Mouse (Mus musculus): Measurements from ENCODE around the gene Eid3. TPM values are rescaled to one million over a fixed set of nuclear protein-coding genes. Genes with fewer than 3 reads are reported as not detected.

The Eid3 gene
- total and polyA plus RNA-seq, 3 experiments = 1.4 to 3.5 (median 1.5) TPM

- H3K9ac ChIP-seq (ENCODE audit: insufficient read depth, low read depth) = no peak overlapping the region
- dilution Hi-C loops (cut with MboI; ENCODE audit: extremely low pct_ligation_motif_present, extremely low pct_unique_long_range_greater_than_20kb, low sequenced_read_pairs) (no loop called here), in situ Hi-C loops (cut with MboI; ENCODE audit: low pct_ligation_motif_present, low pct_unique_long_range_greater_than_20kb, low sequenced_read_pairs) (no loop called here)
- TF ChIP-seq MYC (IDR thresholded peaks at IDR 0.05; ENCODE audit: low read depth, low read length) = no peak
- TF ChIP-seq ZC3H11A (IDR thresholded peaks at IDR 0.05; ENCODE audit: low read depth, low read length) = no peak
- TF ChIP-seq NRF1 (IDR thresholded peaks at IDR 0.05; ENCODE audit: low read depth, low read length) = no peak
- TF ChIP-seq TBP (conservative IDR thresholded peaks at IDR 0.05; ENCODE audit: low read depth, low read length) = no peak
- no peak for TF ChIP-seq POLR2AphosphoS2 (IDR thresholded peaks at IDR 0.05; ENCODE audit: low read depth, low read length)
- TF ChIP-seq IRF4 (IDR thresholded peaks at IDR 0.05; ENCODE audit: low read depth, low read length) = no peak
- H3K4me2 ChIP-seq (ENCODE audit: insufficient read depth, low read depth, poor library complexity, severe bottlenecking) = no peak overlapping the region
- no peaks in the 10 kb centered on the region for H3K79me2 ChIP-seq (replicated peaks; ENCODE audit: control insufficient read depth, extremely low read depth, insufficient read depth, poor library complexity, severe bottlenecking)
- no peaks in the 10 kb centered on the region for H3K27me3 ChIP-seq (replicated peaks)
- H3K4me3 ChIP-seq (replicated peaks in 1 of 3; ENCODE audit: low read depth in 2 of 3, low read length in 2 of 3, poor library complexity in 1 of 3) = no peak overlapping the region
- peaks cover 4% of the 10 kb centered on the region for H3K9me3 ChIP-seq (replicated peaks; ENCODE audit: low read length)
- no peaks in the 10 kb centered on the region for H3K4me1 ChIP-seq (ENCODE audit: control insufficient read depth in 1 of 2, insufficient read depth in 2 of 2)
- H3K36me3 ChIP-seq (replicated peaks in 1 of 2; ENCODE audit: control insufficient read depth in 1 of 2, insufficient read depth in 1 of 2, low read length in 1 of 2) = peaks cover 79 to 96% of the 10 kb centered on the region in 2 experiments
- no peak for DNase-seq (ENCODE audit: extremely low read depth)
- H3K27ac ChIP-seq (ENCODE audit: insufficient read depth, low read depth) = no peak overlapping the region
These were observed 25.0 kb downstream of the Eid3 start for GRCm38 (mm10) chr10:82891427-82891826.

- in situ Hi-C loops (cut with MboI; ENCODE audit: low pct_ligation_motif_present, low pct_unique_long_range_greater_than_20kb, low sequenced_read_pairs) (no loop called here), dilution Hi-C loops (cut with MboI; ENCODE audit: extremely low pct_ligation_motif_present, extremely low pct_unique_long_range_greater_than_20kb, low sequenced_read_pairs) (no loop called here)
- H3K4me1 ChIP-seq (ENCODE audit: control insufficient read depth in 1 of 2, insufficient read depth in 2 of 2) = no peaks in the 10 kb centered on the region
- peaks cover 75 to 96% of the 10 kb centered on the region in 2 experiments for H3K36me3 ChIP-seq (replicated peaks in 1 of 2; ENCODE audit: control insufficient read depth in 1 of 2, insufficient read depth in 1 of 2, low read length in 1 of 2)
- H3K4me3 ChIP-seq (replicated peaks in 1 of 3; ENCODE audit: low read depth in 2 of 3, low read length in 2 of 3, poor library complexity in 1 of 3) = no peak overlapping the region
- no peak overlapping the region for H3K9ac ChIP-seq (ENCODE audit: insufficient read depth, low read depth)
- H3K27me3 ChIP-seq (replicated peaks) = no peaks in the 10 kb centered on the region
- H3K27ac ChIP-seq (ENCODE audit: insufficient read depth, low read depth) = no peak overlapping the region
- H3K9me3 ChIP-seq (replicated peaks; ENCODE audit: low read length) = peaks cover 4% of the 10 kb centered on the region
- no peaks in the 10 kb centered on the region for H3K79me2 ChIP-seq (replicated peaks; ENCODE audit: control insufficient read depth, extremely low read depth, insufficient read depth, poor library complexity, severe bottlenecking)
- no peak for TF ChIP-seq ETS1 (conservative IDR thresholded peaks at IDR 0.05; ENCODE audit: low read depth, low read length)
- no peak for TF ChIP-seq IRF4 (IDR thresholded peaks at IDR 0.05; ENCODE audit: low read depth, low read length)
- peak; percentile 70 for TF ChIP-seq ZKSCAN1 (IDR thresholded peaks at IDR 0.05; ENCODE audit: borderline replicate concordance, low read depth, low read length)
- DNase-seq (ENCODE audit: extremely low read depth) = no peak
- no peak overlapping the region for H3K4me2 ChIP-seq (ENCODE audit: insufficient read depth, low read depth, poor library complexity, severe bottlenecking)
These were observed 26.1 kb downstream of the Eid3 start for GRCm38 (mm10) chr10:82892442-82893055.

- H3K4me2 ChIP-seq (ENCODE audit: insufficient read depth, low read depth, poor library complexity, severe bottlenecking) = no peak overlapping the region
- in situ Hi-C loops (cut with MboI; ENCODE audit: low pct_ligation_motif_present, low pct_unique_long_range_greater_than_20kb, low sequenced_read_pairs) (no loop called here), dilution Hi-C loops (cut with MboI; ENCODE audit: extremely low pct_ligation_motif_present, extremely low pct_unique_long_range_greater_than_20kb, low sequenced_read_pairs) (no loop called here)
- TF ChIP-seq MAFK (IDR thresholded peaks at IDR 0.05; ENCODE audit: insufficient replicate concordance, low read length) (no peak), JUND (conservative IDR thresholded peaks at IDR 0.05; ENCODE audit: low read depth, low read length) (no peak), MXI1 (IDR thresholded peaks at IDR 0.05; ENCODE audit: low read depth, low read length) (no peak), ZC3H11A (IDR thresholded peaks at IDR 0.05; ENCODE audit: low read depth, low read length) (no peak), USF1 (IDR thresholded peaks at IDR 0.05; ENCODE audit: low read depth, low read length) (no peak), CHD2 (IDR thresholded peaks at IDR 0.05; ENCODE audit: low read length) (no peak), E2F4 (IDR thresholded peaks at IDR 0.05; ENCODE audit: insufficient replicate concordance, low read depth, low read length) (no peak), EP300 (IDR thresholded peaks at IDR 0.05; ENCODE audit: low read length) (no peak), RCOR1 (conservative IDR thresholded peaks at IDR 0.05; ENCODE audit: low read depth, low read length) (no peak), POLR2A (IDR thresholded peaks at IDR 0.05; ENCODE audit: low read depth, low read length) (no peak), TBP (conservative IDR thresholded peaks at IDR 0.05; ENCODE audit: low read depth, low read length) (no peak), CTCF (conservative IDR thresholded peaks at IDR 0.05 in 1 of 2, IDR thresholded peaks at IDR 0.05 in 1 of 2; ENCODE audit: low read depth in 2 of 2, low read length in 2 of 2) (no peak), ETS1 (conservative IDR thresholded peaks at IDR 0.05; ENCODE audit: low read depth, low read length) (no peak), ZNF384 (IDR thresholded peaks at IDR 0.05; ENCODE audit: low read depth, low read length) (no peak), PAX5 (IDR thresholded peaks at IDR 0.05; ENCODE audit: low read length) (no peak), MAX (IDR thresholded peaks at IDR 0.05; ENCODE audit: low read length) (no peak)
- H3K27ac ChIP-seq (ENCODE audit: insufficient read depth, low read depth) = no peak overlapping the region
- H3K9me3 ChIP-seq (replicated peaks; ENCODE audit: low read length) = peaks cover 4% of the 10 kb centered on the region
- H3K27me3 ChIP-seq (replicated peaks) = no peaks in the 10 kb centered on the region
- no peaks in the 10 kb centered on the region; a peak in 1 of 4 replicates for H3K4me1 ChIP-seq (ENCODE audit: control insufficient read depth in 1 of 2, insufficient read depth in 2 of 2)
- H3K9ac ChIP-seq (ENCODE audit: insufficient read depth, low read depth) = no peak overlapping the region
- H3K36me3 ChIP-seq (replicated peaks in 1 of 2; ENCODE audit: control insufficient read depth in 1 of 2, insufficient read depth in 1 of 2, low read length in 1 of 2) = peaks cover 73 to 96% of the 10 kb centered on the region in 2 experiments
- H3K79me2 ChIP-seq (replicated peaks; ENCODE audit: control insufficient read depth, extremely low read depth, insufficient read depth, poor library complexity, severe bottlenecking) = no peaks in the 10 kb centered on the region
- H3K4me3 ChIP-seq (replicated peaks in 1 of 3; ENCODE audit: low read depth in 2 of 3, low read length in 2 of 3, poor library complexity in 1 of 3) = no peak overlapping the region
- no peak for DNase-seq (ENCODE audit: extremely low read depth)
These were observed 27.6 kb downstream of the Eid3 start for GRCm38 (mm10) chr10:82893872-82894650.
